In genomic region chr8:94996037-94996436, GRCm38 (mm10) we compare ENCODE assay signal across 14 mouse cellular contexts. TPM values are rescaled to one million over a fixed set of nuclear protein-coding genes. Genes with fewer than 3 reads are reported as not detected.
DNase-seq lines count a peak whose midpoint lies in the region; ATAC-seq and TF ChIP-seq lines count a peak whose summit lies in the region.
"Had no signal": no experiment of that assay in that cellular context is flagged by ENCODE, and none has a peak within 500 bp of the region (broad histone marks: within the 10 kb centered on the region; RNA-seq: fewer than 3 reads in every experiment).

No protein-coding gene starts in this region.

- no peak for TF ChIP-seq POLR2A in heart, adult 2 months (IDR thresholded peaks at IDR 0.05; ENCODE audit: insufficient read depth, low read depth, low read length)

- intact Hi-C loops in heart, adult 2 months (cut with DNase I), result no loop called here

- 74% methylated on average over 12 of the region's 12 CpGs for WGBS in heart, adult 2 months
- 76% methylated on average over 12 of the region's 12 CpGs for WGBS in heart, embryonic 12.5 days
- WGBS in embryonic facial prominence, embryonic 11.5 days, result 68% methylated on average over 12 of the region's 12 CpGs
- 15% methylated on average over 12 of the region's 12 CpGs for WGBS in hindbrain, embryonic 14.5 days
- 50% methylated on average over 12 of the region's 12 CpGs for WGBS in neural tube, embryonic 12.5 days

- no peaks in the 10 kb centered on the region for H3K27me3 ChIP-seq in heart, adult 2 months (ENCODE audit: control insufficient read depth, insufficient read depth, low read length)
- no peaks in the 10 kb centered on the region for H3K27me3 ChIP-seq in heart, embryonic 12.5 days (replicated peaks)
- no peaks in the 10 kb centered on the region for H3K27me3 ChIP-seq in embryonic facial prominence, embryonic 11.5 days (ENCODE audit: control insufficient read depth, insufficient read depth, low read length)
- no peaks in the 10 kb centered on the region for H3K27me3 ChIP-seq in hindbrain, embryonic 14.5 days (ENCODE audit: control insufficient read depth, insufficient read depth, low read length)
- H3K27me3 ChIP-seq in neural tube, embryonic 12.5 days (replicated peaks), result no peaks in the 10 kb centered on the region

- no peaks in the 10 kb centered on the region for H3K36me3 ChIP-seq in heart, adult 2 months (ENCODE audit: control insufficient read depth, insufficient read depth, low read length)
- H3K36me3 ChIP-seq in heart, embryonic 12.5 days, result no peaks in the 10 kb centered on the region
- no peaks in the 10 kb centered on the region for H3K36me3 ChIP-seq in embryonic facial prominence, embryonic 11.5 days (replicated peaks; ENCODE audit: control insufficient read depth, insufficient read depth, low read depth, low read length)
- no peaks in the 10 kb centered on the region for H3K36me3 ChIP-seq in hindbrain, embryonic 14.5 days (replicated peaks; ENCODE audit: control insufficient read depth, insufficient read depth)
- no peaks in the 10 kb centered on the region for H3K36me3 ChIP-seq in neural tube, embryonic 12.5 days
- H3K36me3 ChIP-seq: limb, embryonic 12.5 days had no signal

- peak overlapping the region; percentile 93 for H3K27ac ChIP-seq in heart, adult 2 months
- H3K27ac ChIP-seq in heart, embryonic 12.5 days (ENCODE audit: poor library complexity, severe bottlenecking), result no peak overlapping the region
- no peak overlapping the region for H3K27ac ChIP-seq in embryonic facial prominence, embryonic 11.5 days (replicated peaks; ENCODE audit: low read depth, low read length)
- peak overlapping the region; percentile 98 for H3K27ac ChIP-seq in hindbrain, embryonic 14.5 days
- H3K27ac ChIP-seq in neural tube, embryonic 12.5 days, result peak overlapping the region; percentile 95; the same call in 1 of the 2 replicates
- H3K27ac ChIP-seq: limb, embryonic 12.5 days had no signal

- H3K9ac ChIP-seq in heart, adult 2 months (ENCODE audit: low read depth, low read length), result 0 out of 2 replicates have a peak overlapping the region, but pooled peaks have one; percentile 11
- no peak overlapping the region for H3K9ac ChIP-seq in heart, embryonic 12.5 days
- H3K9ac ChIP-seq in embryonic facial prominence, embryonic 11.5 days (replicated peaks; ENCODE audit: low read length), result peak overlapping the region; percentile 47; the same call in 1 of the 2 replicates
- H3K9ac ChIP-seq in hindbrain, embryonic 14.5 days, result peak overlapping the region; percentile 89
- peak overlapping the region; percentile 92 for H3K9ac ChIP-seq in neural tube, embryonic 12.5 days
- H3K9ac ChIP-seq: limb, embryonic 12.5 days had no signal

- H3K4me2 ChIP-seq in heart, embryonic 12.5 days, result no peak overlapping the region
- H3K4me2 ChIP-seq in embryonic facial prominence, embryonic 11.5 days (ENCODE audit: low read depth, low read length), result peak overlapping the region; percentile 19
- peak overlapping the region; percentile 80 for H3K4me2 ChIP-seq in hindbrain, embryonic 14.5 days (replicated peaks)
- peak overlapping the region; percentile 89 for H3K4me2 ChIP-seq in neural tube, embryonic 12.5 days (replicated peaks)
- H3K4me2 ChIP-seq: limb, embryonic 12.5 days had no signal

- ATAC-seq in heart, embryonic 12.5 days (ENCODE audit: insufficient number of reproducible peaks, low FRiP score), result no peak
- no peak for ATAC-seq in embryonic facial prominence, embryonic 11.5 days (replicated peaks; ENCODE audit: insufficient number of reproducible peaks, low FRiP score, low TSS enrichment, low read depth)
- ATAC-seq in hindbrain, embryonic 14.5 days (ENCODE audit: low FRiP score), result no peak
- no peak for ATAC-seq in neural tube, embryonic 12.5 days (ENCODE audit: low FRiP score, low read depth)
- no peak for ATAC-seq in activated CD4-positive, CD25-positive, alpha-beta regulatory T cell, adult 4 months

- H3K4me1 ChIP-seq in heart, adult 2 months (ENCODE audit: control insufficient read depth, insufficient read depth, low read length), result peaks cover 35% of the 10 kb centered on the region
- H3K4me1 ChIP-seq in heart, embryonic 12.5 days (replicated peaks), result peaks cover 73% of the 10 kb centered on the region
- peaks cover 4% of the 10 kb centered on the region for H3K4me1 ChIP-seq in embryonic facial prominence, embryonic 11.5 days (ENCODE audit: control insufficient read depth, insufficient read depth, low read length)
- peaks cover 65% of the 10 kb centered on the region for H3K4me1 ChIP-seq in hindbrain, embryonic 14.5 days (replicated peaks; ENCODE audit: control insufficient read depth, insufficient read depth, low read length)
- peaks cover 80% of the 10 kb centered on the region for H3K4me1 ChIP-seq in neural tube, embryonic 12.5 days

- no peak overlapping the region for H3K4me3 ChIP-seq in heart, adult 2 months
- no peak overlapping the region for H3K4me3 ChIP-seq in heart, embryonic 12.5 days
- peak overlapping the region; percentile 11 for H3K4me3 ChIP-seq in embryonic facial prominence, embryonic 11.5 days (ENCODE audit: low read depth, low read length)
- peak overlapping the region; percentile 49 for H3K4me3 ChIP-seq in hindbrain, embryonic 14.5 days (replicated peaks; ENCODE audit: low read length)
- H3K4me3 ChIP-seq in neural tube, embryonic 12.5 days, result peak overlapping the region; percentile 62
- H3K4me3 ChIP-seq: erythroblast, embryonic 14.5 days; limb, embryonic 12.5 days had no signal

- no peak for TF ChIP-seq CTCF in heart, adult 2 months (IDR thresholded peaks at IDR 0.05)

- H3K79me2 ChIP-seq in heart, adult 2 months (replicated peaks; ENCODE audit: control insufficient read depth, insufficient read depth, low read length), result no peaks in the 10 kb centered on the region

- TF ChIP-seq EP300 in heart, adult 2 months (IDR thresholded peaks at IDR 0.05; ENCODE audit: insufficient read depth, low read depth, low read length), result no peak

- no peaks in the 10 kb centered on the region for H3K9me3 ChIP-seq in heart, embryonic 12.5 days (replicated peaks)
- no peaks in the 10 kb centered on the region for H3K9me3 ChIP-seq in embryonic facial prominence, embryonic 11.5 days (replicated peaks; ENCODE audit: control insufficient read depth, low read length)
- no peaks in the 10 kb centered on the region for H3K9me3 ChIP-seq in hindbrain, embryonic 14.5 days (ENCODE audit: control insufficient read depth, low read length)
- no peaks in the 10 kb centered on the region for H3K9me3 ChIP-seq in neural tube, embryonic 12.5 days
- H3K9me3 ChIP-seq: limb, embryonic 12.5 days had no signal

- no peak for DNase-seq in heart, adult 2 months
- no peak for DNase-seq in embryonic facial prominence, embryonic 11.5 days (ENCODE audit: low spot score)
- DNase-seq in hindbrain, embryonic 14.5 days (ENCODE audit: low spot score), result peak; percentile 60
- no peak for DNase-seq in spleen, postnatal 36 days (ENCODE audit: low spot score in 2 of 2)
- DNase-seq in natural killer cell, adult 2 months (ENCODE audit: low spot score in 2 of 2), result no peak
- DNase-seq: cerebellum, adult 9-10 months; lung, postnatal 14 days; thymus, adult 18-20 months had no signal

RNA-seq across cellular contexts. Expression of gene Adgrg3, which starts 21.5 kb away (rescaled TPM):
- total RNA-seq in heart, adult 2 months (2021), result 1 to 10 TPM; 1.3 to 2.5 TPM
- polyA plus RNA-seq in heart, adult 2 months (2012; rRNA removed), result 4.3 and 4.9 TPM in 2 replicates
- polyA plus RNA-seq in heart, embryonic 12.5 days (2016; fragmentation: Nextera tagmentation; extraction: Ambion mirVana), result 2.7 and 3.1 TPM in 2 replicates
- polyA plus RNA-seq in embryonic facial prominence, embryonic 11.5 days (2014; fragmentation: Nextera tagmentation; extraction: Ambion mirVana), result 2.0 and 3.2 TPM in 2 replicates
- 1.1 and 1.2 TPM in 2 replicates for polyA plus RNA-seq in hindbrain, embryonic 14.5 days (2014; fragmentation: Nextera tagmentation; extraction: Ambion mirVana)
- polyA plus RNA-seq in neural tube, embryonic 12.5 days (2016; fragmentation: Nextera tagmentation; extraction: Ambion mirVana), result 2.4 and 2.6 TPM in 2 replicates
- under 1 TPM; 0.21 to 0.41 TPM for polyA plus RNA-seq in activated CD4-positive, CD25-positive, alpha-beta regulatory T cell, adult 4 months (2017; shearing (Covaris generic))

RNA-seq across cellular contexts. Expression of gene Adgrg1, which starts 21.5 kb away (rescaled TPM):
- total RNA-seq in heart, adult 2 months (2021), result 10 to 100 TPM; 52.1 to 67.8 TPM
- 96.1 and 107 TPM in 2 replicates for polyA plus RNA-seq in heart, adult 2 months (2012; rRNA removed)
- 4.9 and 6.0 TPM in 2 replicates for polyA plus RNA-seq in heart, embryonic 12.5 days (2016; fragmentation: Nextera tagmentation; extraction: Ambion mirVana)
- polyA plus RNA-seq in embryonic facial prominence, embryonic 11.5 days (2014; fragmentation: Nextera tagmentation; extraction: Ambion mirVana), result 31.4 and 33.2 TPM in 2 replicates
- 115 and 123 TPM in 2 replicates for polyA plus RNA-seq in hindbrain, embryonic 14.5 days (2014; fragmentation: Nextera tagmentation; extraction: Ambion mirVana)
- polyA plus RNA-seq in neural tube, embryonic 12.5 days (2016; fragmentation: Nextera tagmentation; extraction: Ambion mirVana), result 177 and 208 TPM in 2 replicates
- 1 to 10 TPM; 1.8 to 2.8 TPM for polyA plus RNA-seq in activated CD4-positive, CD25-positive, alpha-beta regulatory T cell, adult 4 months (2017; shearing (Covaris generic))

RNA-seq across cellular contexts. Expression of gene Drc7, which starts 58.9 kb away (rescaled TPM):
- total RNA-seq in heart, adult 2 months (2021), result not detected
- 0.41 TPM in 1 of 2 replicates, not detected in the other for polyA plus RNA-seq in heart, adult 2 months (2012; rRNA removed)
- not detected in 2 replicates for polyA plus RNA-seq in heart, embryonic 12.5 days (2016; fragmentation: Nextera tagmentation; extraction: Ambion mirVana)
- not detected in 2 replicates for polyA plus RNA-seq in embryonic facial prominence, embryonic 11.5 days (2014; fragmentation: Nextera tagmentation; extraction: Ambion mirVana)
- polyA plus RNA-seq in hindbrain, embryonic 14.5 days (2014; fragmentation: Nextera tagmentation; extraction: Ambion mirVana), result 1.8 and 2.3 TPM in 2 replicates
- polyA plus RNA-seq in neural tube, embryonic 12.5 days (2016; fragmentation: Nextera tagmentation; extraction: Ambion mirVana), result 0.09 and 0.13 TPM in 2 replicates
- not detected for polyA plus RNA-seq in activated CD4-positive, CD25-positive, alpha-beta regulatory T cell, adult 4 months (2017; shearing (Covaris generic))
- total RNA-seq: adrenal gland, adult 2 months had no signal
- polyA plus RNA-seq: adrenal gland, adult 2 months; erythroblast, embryonic 14.5 days; limb, embryonic 12.5 days had no signal

Comparison
In these comparisons a context has a peak if more than half of its experiments do, and no peak if none do; other contexts are left out.
1. H3K27ac ChIP-seq: peak in heart, adult 2 months (single experiment), hindbrain, embryonic 14.5 days (single experiment) and neural tube, embryonic 12.5 days (single experiment); none in heart, embryonic 12.5 days (single experiment) and embryonic facial prominence, embryonic 11.5 days (single experiment).
2. H3K4me3 ChIP-seq: peak in embryonic facial prominence, embryonic 11.5 days (single experiment), hindbrain, embryonic 14.5 days (single experiment) and neural tube, embryonic 12.5 days (single experiment); none in heart, adult 2 months (single experiment) and heart, embryonic 12.5 days (single experiment).